Mouse (Mus musculus): Measurements from ENCODE around the gene Hjurp.

DNA sequence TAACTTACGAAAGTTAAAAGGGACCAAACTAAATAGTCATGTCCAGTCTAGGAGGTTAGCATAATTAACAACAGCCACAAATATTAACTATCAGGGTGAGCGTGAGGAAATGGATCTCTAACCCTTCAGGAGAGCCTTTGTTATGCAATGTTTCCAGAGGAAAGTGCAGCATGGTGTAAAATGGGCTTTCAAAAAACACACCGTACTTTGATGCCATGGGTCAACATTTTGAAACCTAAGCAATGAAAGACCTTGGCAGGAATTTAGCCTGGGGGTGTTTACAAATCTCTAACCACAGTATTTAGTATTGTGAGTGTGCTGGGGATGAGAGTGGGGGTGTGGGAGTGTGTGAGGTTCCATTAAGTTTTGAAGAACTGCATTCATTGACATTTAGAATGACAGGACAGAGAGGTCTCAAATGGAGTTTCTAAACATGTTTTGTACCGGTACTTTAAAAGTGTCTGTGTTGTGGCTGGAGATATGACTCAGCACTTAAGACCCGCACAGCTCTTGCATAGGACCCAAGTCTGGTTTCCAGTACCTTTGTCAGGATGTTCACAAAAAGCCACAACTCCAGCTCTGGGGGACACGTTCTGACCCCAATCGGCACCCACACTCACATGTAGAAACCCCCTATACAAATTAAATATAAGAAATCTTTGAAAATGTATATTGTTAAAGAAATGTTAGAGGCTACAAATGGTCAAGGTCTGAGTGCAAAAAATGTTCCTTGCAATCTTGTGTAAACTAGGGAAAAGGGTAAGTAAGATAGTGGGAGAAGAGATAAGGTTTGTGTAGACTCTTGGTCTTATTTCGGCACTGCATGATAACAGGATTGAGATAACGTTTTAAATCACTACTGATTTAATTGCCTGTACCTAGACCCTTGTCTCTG, 1.9 kb upstream of the Hjurp start:
- TF ChIP-seq E2F4 (IDR thresholded peaks at IDR 0.05; ENCODE audit: insufficient replicate concordance, low read depth, low read length) (0 out of 2 replicates have a peak, but pooled peaks have one; percentile 2), CTCF (conservative IDR thresholded peaks at IDR 0.05 in 1 of 2, IDR thresholded peaks at IDR 0.05 in 1 of 2; ENCODE audit: low read depth in 2 of 2, low read length in 2 of 2) (no peak), ZKSCAN1 (IDR thresholded peaks at IDR 0.05; ENCODE audit: borderline replicate concordance, low read depth, low read length) (no peak), POLR2A (IDR thresholded peaks at IDR 0.05; ENCODE audit: low read depth, low read length) (no peak), SIN3A (IDR thresholded peaks at IDR 0.05; ENCODE audit: low read length) (no peak), UBTF (IDR thresholded peaks at IDR 0.05; ENCODE audit: low read depth, low read length) (no peak), CHD1 (IDR thresholded peaks at IDR 0.05; ENCODE audit: low read depth, low read length) (no peak)
